Mouse (Mus musculus): ENCODE data around the gene Gm17175. TPM values are rescaled to one million over a fixed set of nuclear protein-coding genes. Genes with fewer than 3 reads are reported as not detected.
"Not testable (repeated sequence)": the region's sequence is repeated elsewhere in the genome, so short reads cannot be mapped to it uniquely, and the experiment has no call there.

The Gm17175 gene
- not detected in 2 replicates for polyA plus RNA-seq (2012; rRNA removed)

DNA sequence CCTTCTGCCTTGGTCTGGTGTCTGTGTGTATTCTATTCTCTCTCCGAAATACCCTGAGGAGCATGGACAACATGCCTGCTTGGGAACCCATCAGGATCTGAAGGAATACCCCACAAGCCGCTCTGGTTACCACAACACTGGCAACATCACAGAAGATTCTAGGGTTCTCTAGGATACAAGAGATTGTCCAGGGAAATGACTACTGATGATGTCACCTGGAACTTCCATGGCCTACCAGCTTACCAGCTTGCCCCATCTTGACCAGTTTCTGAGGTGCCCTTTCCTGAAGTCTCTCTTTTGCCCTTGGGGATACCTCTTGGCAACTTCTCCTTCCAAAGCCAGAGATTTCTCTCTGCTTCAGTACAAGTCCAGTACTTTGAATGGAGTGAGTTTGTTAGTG is at the start of gene Gm17175:
Gm17175 (minus strand) TSS at position 101 of the 400 bp plus-strand sequence.
- not testable (repeated sequence) for H3K4me1 ChIP-seq (replicated peaks; ENCODE audit: control insufficient read depth, insufficient read depth, low read length); H3K27ac ChIP-seq (ENCODE audit: control insufficient read depth, insufficient read depth, low read length); H3K36me3 ChIP-seq (ENCODE audit: control insufficient read depth, insufficient read depth, low read length); DNase-seq; H3K4me3 ChIP-seq (ENCODE audit: control insufficient read depth, insufficient read depth, low read length); H3K27me3 ChIP-seq (ENCODE audit: control insufficient read depth, insufficient read depth, low read length)
- WGBS, result 94% methylated on average over 2 of the region's 2 CpGs

DNA sequence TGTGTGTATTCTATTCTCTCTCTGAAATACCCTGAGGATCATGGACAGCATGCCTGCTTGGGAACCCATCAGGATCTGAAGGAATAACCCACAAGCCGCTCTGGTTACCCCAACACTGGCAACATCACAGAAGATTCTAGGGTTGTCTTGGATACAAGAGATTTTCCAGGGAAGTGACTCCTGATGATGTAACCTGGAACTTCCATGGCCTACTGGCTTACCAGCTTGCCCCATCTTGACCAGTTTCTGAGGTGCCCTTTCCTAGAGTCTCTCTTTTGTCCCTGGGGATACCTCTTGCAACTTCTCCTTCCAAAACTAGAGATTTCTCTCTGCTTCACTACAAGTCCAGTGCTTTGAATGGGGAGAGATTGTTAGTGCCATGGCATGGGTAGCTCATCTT is 37.3 kb upstream of the Gm17175 start, which contains the start of gene Gm17078:
Gm17078 (minus strand) TSS at position 101 of the 400 bp plus-strand sequence.
- H3K36me3 ChIP-seq (ENCODE audit: control insufficient read depth, insufficient read depth, low read length), result no peaks in the 10 kb centered on the region
- no peak for TF ChIP-seq CTCF (IDR thresholded peaks at IDR 0.05; ENCODE audit: borderline replicate concordance, control insufficient read depth, extremely low read depth, insufficient read depth, low read length, poor library complexity)
- no peak for TF ChIP-seq POLR2A (IDR thresholded peaks at IDR 0.05; ENCODE audit: control insufficient read depth, extremely low read depth, insufficient read depth, low read length, poor library complexity)
- WGBS, result 97% methylated on average over 1 of the region's 1 CpGs
- DNase-seq, result no peak
- no peak within 1 kb of the TSS for H3K27ac ChIP-seq (ENCODE audit: control insufficient read depth, insufficient read depth, low read length)
- H3K4me3 ChIP-seq (ENCODE audit: control insufficient read depth, insufficient read depth, low read length), result no peak within 1 kb of the TSS
- H3K4me1 ChIP-seq (replicated peaks; ENCODE audit: control insufficient read depth, insufficient read depth, low read length), result no peaks in the 10 kb centered on the region
- H3K27me3 ChIP-seq (ENCODE audit: control insufficient read depth, insufficient read depth, low read length), result no peaks in the 10 kb centered on the region

DNA sequence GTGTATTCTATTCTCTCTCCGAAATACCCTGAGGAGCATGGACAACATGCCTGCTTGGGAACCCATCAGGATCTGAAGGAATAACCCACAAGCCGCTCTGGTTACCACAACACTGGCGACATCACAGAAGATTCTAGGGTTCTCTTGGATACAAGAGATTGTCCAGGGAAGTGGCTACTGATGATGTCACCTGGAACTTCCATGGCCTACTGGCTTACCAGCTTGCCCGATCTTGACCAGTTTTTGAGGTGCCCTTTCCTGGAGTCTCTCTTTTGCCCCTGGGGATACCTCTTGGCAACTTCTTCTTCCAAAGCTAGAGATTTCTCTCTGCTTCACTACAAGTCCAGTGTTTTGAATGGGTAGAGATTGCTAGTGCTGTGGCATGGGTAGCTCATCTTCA is 18.2 kb upstream of the Gm17175 start, which contains the start of gene Gm17174:
Gm17174 (minus strand) TSS at position 101 of the 400 bp plus-strand sequence.
- H3K4me1 ChIP-seq (replicated peaks; ENCODE audit: control insufficient read depth, insufficient read depth, low read length); H3K4me3 ChIP-seq (ENCODE audit: control insufficient read depth, insufficient read depth, low read length); H3K36me3 ChIP-seq (ENCODE audit: control insufficient read depth, insufficient read depth, low read length); H3K27ac ChIP-seq (ENCODE audit: control insufficient read depth, insufficient read depth, low read length); DNase-seq; H3K27me3 ChIP-seq (ENCODE audit: control insufficient read depth, insufficient read depth, low read length): not testable (repeated sequence)
- WGBS, result 98% methylated on average over 4 of the region's 4 CpGs

DNA sequence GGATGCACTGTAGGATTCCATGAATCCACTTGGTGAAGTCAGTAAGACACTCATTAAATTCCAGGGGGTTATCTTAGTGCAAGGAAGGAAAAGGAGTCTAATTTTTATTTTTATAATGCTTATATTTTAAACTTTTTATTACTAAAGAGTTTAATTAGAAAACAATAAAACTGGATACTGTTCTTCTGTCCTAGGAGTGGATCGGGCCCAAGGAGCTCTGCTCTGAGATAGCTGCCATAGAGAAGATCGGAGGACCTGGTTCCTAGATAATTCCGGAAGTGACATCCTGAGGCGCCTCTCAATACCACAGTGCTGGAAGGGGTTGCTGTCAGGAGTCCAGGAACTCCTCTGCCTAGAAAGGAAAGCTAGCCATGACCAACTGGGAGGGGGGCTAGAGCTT is 21.4 kb downstream of the Gm17175 start, which contains the start of gene Gm5622:
Gm5622 (plus strand) TSS at position 301 of the 400 bp plus-strand sequence.
- Histone ChIP-seq H3K4me1 (replicated peaks; ENCODE audit: control insufficient read depth, insufficient read depth, low read length) (no peaks in the 10 kb centered on the region), H3K4me3 (ENCODE audit: control insufficient read depth, insufficient read depth, low read length) (no peak within 1 kb of the TSS), H3K36me3 (ENCODE audit: control insufficient read depth, insufficient read depth, low read length) (no peaks in the 10 kb centered on the region), H3K27ac (ENCODE audit: control insufficient read depth, insufficient read depth, low read length) (no peak within 1 kb of the TSS), H3K27me3 (ENCODE audit: control insufficient read depth, insufficient read depth, low read length) (no peaks in the 10 kb centered on the region)
- 98% methylated on average over 4 of the region's 4 CpGs for WGBS
- TF ChIP-seq POLR2A (IDR thresholded peaks at IDR 0.05; ENCODE audit: control insufficient read depth, extremely low read depth, insufficient read depth, low read length, poor library complexity) (no peak), CTCF (IDR thresholded peaks at IDR 0.05; ENCODE audit: borderline replicate concordance, control insufficient read depth, extremely low read depth, insufficient read depth, low read length, poor library complexity) (no peak)
- no peak for DNase-seq

Other genes starting within 250 kb of the Gm17175 start
- not detected in 2 replicates for gene Gm7247, start 212.3 kb downstream of the Gm17175 start, polyA plus RNA-seq (2012; rRNA removed)
- gene Vmn2r88, start 163.2 kb downstream of the Gm17175 start, polyA plus RNA-seq (2012; rRNA removed), result not detected in 2 replicates
- not detected in 2 replicates for gene Vmn2r89, start 122.2 kb downstream of the Gm17175 start, polyA plus RNA-seq (2012; rRNA removed)
- not detected in 2 replicates for gene Gm5622, start 21.3 kb downstream of the Gm17175 start, polyA plus RNA-seq (2012; rRNA removed)
- not detected in 2 replicates for gene Gm17174, start 18.1 kb upstream of the Gm17175 start, polyA plus RNA-seq (2012; rRNA removed)
- not detected in 2 replicates for gene Gm17078, start 37.2 kb upstream of the Gm17175 start, polyA plus RNA-seq (2012; rRNA removed)
- not detected in 2 replicates for gene Gm4181, start 61.6 kb upstream of the Gm17175 start, polyA plus RNA-seq (2012; rRNA removed)
- gene Gm17079, start 121.4 kb upstream of the Gm17175 start, polyA plus RNA-seq (2012; rRNA removed), result not detected in 2 replicates
- not detected in 2 replicates for gene Gm5800, start 143.1 kb upstream of the Gm17175 start, polyA plus RNA-seq (2012; rRNA removed)
- gene Ang4, start 199.5 kb upstream of the Gm17175 start, polyA plus RNA-seq (2012; rRNA removed), result 1.0 and 2.1 TPM in 2 replicates
- not detected in 2 replicates for gene AY358078, start 226.0 kb upstream of the Gm17175 start, polyA plus RNA-seq (2012; rRNA removed)

Measured in thymus, adult 2 months (tissue).